Mouse (Mus musculus) C2C12 (cell line): ENCODE results near the gene Wdr34.

Source experiments
- CEBPB ChIP-seq: IDR thresholded peaks from one replicate; pipeline ENCODE4 v1.6.1; 2011; ENCODE audit warnings: low read depth, mild to moderate bottlenecking, control low read depth, moderate library complexity
- CTCF ChIP-seq: IDR thresholded peaks from one replicate; pipeline ENCODE4 v1.5.1; 2011; ENCODE audit not compliant: control insufficient read depth, insufficient read depth, insufficient read length
- MAX ChIP-seq: IDR thresholded peaks from one replicate; pipeline ENCODE4 v1.6.1; 2011; ENCODE audit warnings: mild to moderate bottlenecking, control low read depth
- MYOD1 ChIP-seq: IDR thresholded peaks from one replicate; pipeline ENCODE4 v1.6.1; 2011; ENCODE audit warnings: low read depth; ENCODE audit not compliant: control insufficient read depth, insufficient read length
- MYOG ChIP-seq: IDR thresholded peaks from one replicate; pipeline ENCODE4 v1.6.1; 2011; ENCODE audit not compliant: control insufficient read depth, insufficient read length; ENCODE audit errors: extremely low read depth

- no peak for TF ChIP-seq MAX
- no peak for TF ChIP-seq CEBPB
- no peak for TF ChIP-seq CTCF
- no peak for TF ChIP-seq MYOG
- no peak for TF ChIP-seq MYOD1
Measured at GRCm38 (mm10) chr2:30047127-30047526, 1.6 kb downstream of the Wdr34 start.
